Mouse (Mus musculus): ENCODE data around the gene Cdk5rap1. TPM values are rescaled to one million over a fixed set of nuclear protein-coding genes. Genes with fewer than 3 reads are reported as not detected.
"Not testable (repeated sequence)": the region's sequence is repeated elsewhere in the genome, so short reads cannot be mapped to it uniquely, and the experiment has no call there.

The Cdk5rap1 gene
- total RNA-seq, 2 experiments from 2014 or later, result 6.5 to 13.5 TPM

GRCm38 (mm10) chr2:154379103-154379502, 6.3 kb upstream of the Cdk5rap1 start:
- no peak for ATAC-seq (ENCODE audit: poor library complexity, severe bottlenecking)

GRCm38 (mm10) chr2:154374807-154375601, 2.2 kb upstream of the Cdk5rap1 start:
- ATAC-seq (ENCODE audit: poor library complexity, severe bottlenecking), result no peak

GRCm38 (mm10) chr2:154373961-154374632, 1.3 kb upstream of the Cdk5rap1 start:
- peak; percentile 51 for ATAC-seq (ENCODE audit: poor library complexity, severe bottlenecking)

GRCm38 (mm10) chr2:154372151-154372829, 520 bp downstream of the Cdk5rap1 start:
- peak; percentile 92 for ATAC-seq (ENCODE audit: poor library complexity, severe bottlenecking)

GRCm38 (mm10) chr2:154367510-154367909, 5.3 kb downstream of the Cdk5rap1 start:
- ATAC-seq (ENCODE audit: poor library complexity, severe bottlenecking), result no peak

GRCm38 (mm10) chr2:154354000-154354425, 18.8 kb downstream of the Cdk5rap1 start:
- not testable (repeated sequence) for ATAC-seq (ENCODE audit: poor library complexity, severe bottlenecking)

GRCm38 (mm10) chr2:154348152-154348551, 24.7 kb downstream of the Cdk5rap1 start:
- ATAC-seq (ENCODE audit: poor library complexity, severe bottlenecking), result no peak

GRCm38 (mm10) chr2:154339356-154339755, 33.5 kb downstream of the Cdk5rap1 start:
- ATAC-seq (ENCODE audit: poor library complexity, severe bottlenecking), result no peak

- ATAC-seq (ENCODE audit: poor library complexity, severe bottlenecking), result no peak
Observed at GRCm38 (mm10) chr2:154338161-154338560, 34.6 kb downstream of the Cdk5rap1 start.

GRCm38 (mm10) chr2:154335572-154335971, 37.2 kb downstream of the Cdk5rap1 start:
- no peak for ATAC-seq (ENCODE audit: poor library complexity, severe bottlenecking)

- no peak for ATAC-seq (ENCODE audit: poor library complexity, severe bottlenecking)
Observed at GRCm38 (mm10) chr2:154326852-154327251, 46.0 kb downstream of the Cdk5rap1 start.

GRCm38 (mm10) chr2:154313771-154314170, 59.0 kb downstream of the Cdk5rap1 start:
- peak; percentile 98 for ATAC-seq (ENCODE audit: poor library complexity, severe bottlenecking)

- not testable (repeated sequence) for ATAC-seq (ENCODE audit: poor library complexity, severe bottlenecking)
Observed at GRCm38 (mm10) chr2:154306927-154307326, 65.9 kb downstream of the Cdk5rap1 start, which contains the start of gene Bpifb9b. Gene Bpifb9b, plus strand, starts transcription at chr2:154307227.

- peak; percentile 72 for ATAC-seq (ENCODE audit: poor library complexity, severe bottlenecking)
Observed at GRCm38 (mm10) chr2:154304604-154305003, 68.2 kb downstream of the Cdk5rap1 start.

- no peak for ATAC-seq (ENCODE audit: poor library complexity, severe bottlenecking)
Observed at GRCm38 (mm10) chr2:154301763-154302162, 71.0 kb downstream of the Cdk5rap1 start.

GRCm38 (mm10) chr2:154300496-154300895, 72.3 kb downstream of the Cdk5rap1 start:
- peak; percentile 93 for ATAC-seq (ENCODE audit: poor library complexity, severe bottlenecking)

- not testable (repeated sequence) for ATAC-seq (ENCODE audit: poor library complexity, severe bottlenecking)
Observed at GRCm38 (mm10) chr2:154294746-154295145, 78.1 kb downstream of the Cdk5rap1 start.

- no peak for ATAC-seq (ENCODE audit: poor library complexity, severe bottlenecking)
Observed at GRCm38 (mm10) chr2:154292833-154293232, 80.0 kb downstream of the Cdk5rap1 start.

- not testable (repeated sequence) for ATAC-seq (ENCODE audit: poor library complexity, severe bottlenecking)
Observed at GRCm38 (mm10) chr2:154291866-154292265, 80.9 kb downstream of the Cdk5rap1 start.
